Mouse (Mus musculus) cortical plate, adult 2 months (tissue): ENCODE measurements around the gene Apold1.

Experiments used
- CTCF ChIP-seq: fragments of 200-500 bp; IDR thresholded peaks from 2 replicates; pipeline ENCODE4 v1.5.1; 2011; ENCODE audit warnings: mild to moderate bottlenecking, control low read depth, low read length; ENCODE audit not compliant: insufficient read depth; ENCODE audit errors: extremely low read depth
- POLR2A ChIP-seq: fragments of 200-500 bp; IDR thresholded peaks from 2 replicates; pipeline ENCODE4 v1.6.1; 2011; ENCODE audit warnings: mild to moderate bottlenecking, low read length, control low read depth; ENCODE audit not compliant: insufficient read depth; ENCODE audit errors: extremely low read depth

- TF ChIP-seq POLR2A: no peak
- no peak for TF ChIP-seq CTCF
Measured at GRCm38 (mm10) chr6:134956388-134956787, 25.1 kb upstream of the Apold1 start.
